Mouse (Mus musculus) retina, embryonic 14.5 days (tissue): ENCODE results near the gene Per2.
A peak's percentile ranks its signal among the peaks of the same experiment; 100 is the strongest.

Source experiments
- DNase-seq: peaks from one replicate; pipeline ENCODE4 v3.0.0-alpha.2; 2015; ENCODE audit warnings: low spot score

The Per2 gene

GRCm38 (mm10) chr1:91434905-91435304 lies 24.2 kb downstream of the Per2 start:
- DNase-seq = no peak

- no peak for DNase-seq
Observed at GRCm38 (mm10) chr1:91430761-91431160, 28.4 kb downstream of the Per2 start.

- DNase-seq = no peak
Observed at GRCm38 (mm10) chr1:91429212-91429611, 29.9 kb downstream of the Per2 start.

- peak; percentile 93 for DNase-seq
Observed at GRCm38 (mm10) chr1:91428614-91429013, 30.5 kb downstream of the Per2 start.

GRCm38 (mm10) chr1:91426397-91426796 lies 32.7 kb downstream of the Per2 start:
- no peak for DNase-seq

GRCm38 (mm10) chr1:91420601-91421065 lies 38.5 kb downstream of the Per2 start:
- DNase-seq = no peak

- DNase-seq = no peak
Observed at GRCm38 (mm10) chr1:91419862-91420600, 39.1 kb downstream of the Per2 start.

- no peak for DNase-seq
Observed at GRCm38 (mm10) chr1:91417991-91418390, 41.1 kb downstream of the Per2 start.

GRCm38 (mm10) chr1:91415311-91415710 lies 43.8 kb downstream of the Per2 start:
- DNase-seq = no peak

GRCm38 (mm10) chr1:91414903-91415302 lies 44.2 kb downstream of the Per2 start:
- DNase-seq = peak; percentile 45

- DNase-seq = peak; percentile 92
Observed at GRCm38 (mm10) chr1:91413898-91414594, 45.1 kb downstream of the Per2 start, which contains the start of gene Hes6. Hes6 (minus strand) TSS chr1:91414038.

- no peak for DNase-seq
Observed at GRCm38 (mm10) chr1:91413536-91413897, 45.6 kb downstream of the Per2 start.

- peak; percentile 98 for DNase-seq
Observed at GRCm38 (mm10) chr1:91413030-91413506, 46.1 kb downstream of the Per2 start.

GRCm38 (mm10) chr1:91412286-91413029 lies 46.7 kb downstream of the Per2 start:
- peak; percentile 45 for DNase-seq

- no peak for DNase-seq
Observed at GRCm38 (mm10) chr1:91411631-91412285, 47.4 kb downstream of the Per2 start.

- DNase-seq = no peak
Observed at GRCm38 (mm10) chr1:91407819-91408218, 51.3 kb downstream of the Per2 start.

GRCm38 (mm10) chr1:91405406-91406169 lies 53.5 kb downstream of the Per2 start:
- DNase-seq = no peak

- DNase-seq = no peak
Observed at GRCm38 (mm10) chr1:91404976-91405375, 54.1 kb downstream of the Per2 start.

- DNase-seq = peak; percentile 91
Observed at GRCm38 (mm10) chr1:91398260-91399062, 60.7 kb downstream of the Per2 start, which contains the start of gene Ilkap. Ilkap (minus strand) TSS chr1:91398815.

GRCm38 (mm10) chr1:91397927-91398259 lies 61.2 kb downstream of the Per2 start:
- no peak for DNase-seq
